Mouse (Mus musculus): ENCODE data around the gene Trpv4. TPM values are rescaled to one million over a fixed set of nuclear protein-coding genes. Genes with fewer than 3 reads are reported as not detected.

The Trpv4 gene
- total RNA-seq (2017), result 0.19 and 1.1 TPM in 2 replicates

DNA sequence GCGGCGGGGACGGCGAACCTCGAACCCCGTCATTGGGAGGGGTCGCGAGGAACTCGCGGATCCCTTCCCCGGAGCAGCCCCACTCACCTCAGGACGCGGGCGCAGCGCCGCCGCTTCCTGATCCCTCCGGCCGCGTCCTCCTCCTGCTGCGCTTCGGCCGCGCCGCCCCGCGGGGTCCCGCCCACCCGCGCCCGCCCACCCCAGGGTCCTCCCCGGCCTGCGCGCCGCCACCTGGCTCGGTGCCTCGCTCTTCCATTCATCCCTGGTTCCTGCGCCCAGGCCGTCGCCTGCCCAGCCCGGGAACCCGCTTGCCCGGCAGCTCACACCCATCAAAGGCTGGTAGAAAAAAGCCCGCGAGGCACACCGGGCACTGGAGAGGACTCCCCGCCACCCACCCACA lies at the start of gene Trpv4:
Trpv4 (minus strand) TSS at position 167 of the 400 bp plus-strand sequence.
- ATAC-seq (replicated peaks; ENCODE audit: low read depth, poor library complexity, severe bottlenecking), result no peak

- peak; percentile 81 for ATAC-seq (replicated peaks; ENCODE audit: low read depth, poor library complexity, severe bottlenecking)
These were observed 49.2 kb upstream of the Trpv4 start, which contains the start of gene Tchp for GRCm38 (mm10) chr5:114707265-114708068. Gene Tchp (plus strand): TSS chr5:114707760.

DNA sequence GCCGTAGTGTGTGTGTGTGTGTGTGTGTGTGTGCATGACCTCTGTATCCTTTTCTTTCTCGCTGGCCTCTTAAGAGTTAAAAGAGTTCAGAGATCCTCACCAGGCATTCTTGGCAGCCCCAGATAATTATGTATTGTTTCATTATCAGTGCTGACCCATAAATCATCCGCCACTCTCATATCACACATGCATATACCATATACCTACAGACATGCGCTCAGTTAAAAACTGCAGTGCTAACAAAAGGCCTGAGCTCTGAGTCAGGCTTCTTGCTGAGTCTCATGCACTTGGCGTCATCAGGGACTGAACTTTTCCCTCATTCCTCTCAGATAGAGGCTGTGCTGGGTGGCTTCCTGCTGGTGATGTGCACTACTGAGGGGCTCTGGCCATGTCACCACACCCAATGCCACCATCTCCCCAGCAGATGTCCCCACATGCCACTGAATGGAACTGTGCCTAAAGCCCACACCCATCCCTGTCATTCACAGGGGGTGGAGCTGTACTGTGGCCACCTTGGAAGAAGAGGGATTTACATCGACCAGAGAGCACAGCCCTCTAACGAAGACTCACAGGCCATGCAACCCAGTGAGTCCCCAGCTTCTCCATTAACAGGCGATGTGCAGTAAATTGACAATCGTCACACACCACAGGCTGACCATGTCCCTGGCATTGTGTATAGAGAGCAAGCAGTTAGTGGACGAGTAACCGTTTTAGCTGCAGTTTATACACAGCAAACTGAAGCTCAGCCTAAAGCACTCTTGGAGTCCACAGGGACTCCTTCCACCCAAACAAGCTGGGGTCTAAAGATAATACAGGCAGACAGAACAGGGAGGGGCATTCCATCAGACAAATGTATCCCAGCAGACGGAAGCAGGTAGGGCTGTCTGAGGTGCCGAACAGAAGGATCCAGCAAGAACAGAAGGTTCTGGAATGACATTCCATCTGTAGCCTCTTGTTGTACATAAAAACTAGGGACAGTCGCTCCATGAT lies 44.5 kb upstream of the Trpv4 start:
- peak; percentile 89 for ATAC-seq (replicated peaks; ENCODE audit: low read depth, poor library complexity, severe bottlenecking)

GRCm38 (mm10) chr5:114699015-114699414 lies 40.8 kb upstream of the Trpv4 start:
- peak; percentile 38; the same call in 1 of the 2 replicates for ATAC-seq (replicated peaks; ENCODE audit: low read depth, poor library complexity, severe bottlenecking)

GRCm38 (mm10) chr5:114698044-114698746 lies 40.0 kb upstream of the Trpv4 start:
- no peak for ATAC-seq (replicated peaks; ENCODE audit: low read depth, poor library complexity, severe bottlenecking)

DNA sequence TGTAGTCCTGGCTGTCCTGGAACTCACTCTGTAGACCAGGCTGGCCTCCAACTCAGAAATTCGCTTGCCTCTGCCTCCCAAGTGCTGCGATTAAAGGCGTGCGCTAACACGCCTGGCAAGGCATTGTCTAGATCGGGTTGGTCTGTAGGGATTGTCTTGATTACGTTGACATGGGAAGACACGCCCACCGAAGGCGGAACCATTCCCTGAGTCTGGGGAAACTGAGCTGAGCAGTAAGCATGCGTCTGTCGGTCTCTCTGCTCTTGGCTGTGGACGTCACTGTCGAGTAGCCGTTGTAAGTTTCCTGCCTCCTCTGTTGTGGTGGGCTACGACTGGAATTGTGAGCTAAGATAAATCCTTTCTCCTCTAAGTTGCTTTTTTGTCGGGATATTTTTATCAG lies 38.7 kb upstream of the Trpv4 start:
- ATAC-seq (replicated peaks; ENCODE audit: low read depth, poor library complexity, severe bottlenecking), result no peak

DNA sequence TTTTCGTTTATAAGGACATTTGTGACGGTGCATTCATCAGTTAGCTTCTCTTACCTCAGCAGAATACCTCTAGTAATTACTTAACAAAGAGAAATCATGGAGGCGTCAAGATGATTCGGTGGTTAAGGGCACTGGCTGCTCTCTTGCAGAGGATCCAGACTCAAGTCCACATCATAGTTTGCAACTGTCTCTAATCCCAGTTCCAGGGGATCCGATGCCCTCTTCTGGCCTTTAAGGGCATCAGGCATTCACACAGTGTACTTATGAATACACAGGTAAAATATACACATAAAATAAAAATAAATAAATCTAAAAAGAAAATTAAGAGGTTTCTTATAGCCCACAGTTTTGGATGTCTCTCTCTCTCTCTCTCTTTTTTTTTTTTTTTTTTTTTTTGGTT lies 37.6 kb upstream of the Trpv4 start:
- no peak for ATAC-seq (replicated peaks; ENCODE audit: low read depth, poor library complexity, severe bottlenecking)

- peak; percentile 83 for ATAC-seq (replicated peaks; ENCODE audit: low read depth, poor library complexity, severe bottlenecking)
These were observed 32.7 kb upstream of the Trpv4 start, which contains the start of gene Gltp for GRCm38 (mm10) chr5:114690633-114691567. Gene Gltp (minus strand): TSS chr5:114690984.

- ATAC-seq (replicated peaks; ENCODE audit: low read depth, poor library complexity, severe bottlenecking), result peak; percentile 31
These were observed 31.6 kb upstream of the Trpv4 start for GRCm38 (mm10) chr5:114689700-114690366.

DNA sequence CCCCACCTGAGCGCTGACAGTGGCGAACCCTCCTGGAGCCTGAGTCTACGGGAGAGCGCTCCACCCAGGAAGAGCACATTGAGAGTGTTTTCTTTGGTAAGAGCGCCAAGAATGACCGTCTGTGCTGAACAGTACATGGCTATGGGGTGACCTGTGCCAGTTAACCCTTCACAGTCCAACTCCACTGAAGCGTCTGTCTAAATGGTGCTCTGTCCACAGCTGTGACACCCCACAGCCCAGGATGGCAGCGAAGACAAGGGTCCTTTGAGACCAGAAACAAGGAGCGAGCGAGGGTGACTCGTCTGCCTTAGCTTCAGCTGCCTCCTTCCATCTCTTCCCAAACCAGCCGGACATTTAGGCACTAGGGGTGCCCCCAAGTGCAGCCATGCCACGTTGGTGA lies 30.5 kb upstream of the Trpv4 start:
- ATAC-seq (replicated peaks; ENCODE audit: low read depth, poor library complexity, severe bottlenecking), result no peak

GRCm38 (mm10) chr5:114687901-114688300 lies 29.7 kb upstream of the Trpv4 start:
- ATAC-seq (replicated peaks; ENCODE audit: low read depth, poor library complexity, severe bottlenecking), result no peak

DNA sequence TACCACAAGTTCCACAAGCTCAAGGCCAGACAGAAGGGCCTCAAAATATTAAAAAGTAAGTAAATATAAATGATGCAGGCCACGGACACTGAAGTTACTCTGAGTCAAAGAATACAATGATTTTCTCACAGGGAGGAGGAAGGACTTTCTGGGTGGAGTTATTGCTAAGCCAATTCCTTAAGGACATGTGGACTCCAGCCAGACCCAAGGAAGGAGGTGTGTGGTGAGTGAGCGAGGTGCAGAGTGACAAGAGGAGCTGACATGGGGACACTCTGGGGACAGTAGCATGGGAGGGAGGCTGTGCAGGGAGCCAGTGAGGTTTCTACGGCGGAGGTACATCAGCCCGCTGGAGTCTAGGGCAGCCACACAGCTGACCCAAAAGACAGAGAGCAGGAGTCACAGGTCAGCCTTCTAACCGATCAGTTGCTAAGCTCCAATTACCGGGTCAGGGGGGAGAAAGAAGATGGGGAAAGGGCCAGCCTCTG lies 28.5 kb upstream of the Trpv4 start:
- ATAC-seq (replicated peaks; ENCODE audit: low read depth, poor library complexity, severe bottlenecking), result no peak

- ATAC-seq (replicated peaks; ENCODE audit: low read depth, poor library complexity, severe bottlenecking), result no peak
These were observed 27.8 kb upstream of the Trpv4 start for GRCm38 (mm10) chr5:114685986-114686385.

- peak; percentile 56 for ATAC-seq (replicated peaks; ENCODE audit: low read depth, poor library complexity, severe bottlenecking)
These were observed 23.5 kb upstream of the Trpv4 start for GRCm38 (mm10) chr5:114681717-114682116.

DNA sequence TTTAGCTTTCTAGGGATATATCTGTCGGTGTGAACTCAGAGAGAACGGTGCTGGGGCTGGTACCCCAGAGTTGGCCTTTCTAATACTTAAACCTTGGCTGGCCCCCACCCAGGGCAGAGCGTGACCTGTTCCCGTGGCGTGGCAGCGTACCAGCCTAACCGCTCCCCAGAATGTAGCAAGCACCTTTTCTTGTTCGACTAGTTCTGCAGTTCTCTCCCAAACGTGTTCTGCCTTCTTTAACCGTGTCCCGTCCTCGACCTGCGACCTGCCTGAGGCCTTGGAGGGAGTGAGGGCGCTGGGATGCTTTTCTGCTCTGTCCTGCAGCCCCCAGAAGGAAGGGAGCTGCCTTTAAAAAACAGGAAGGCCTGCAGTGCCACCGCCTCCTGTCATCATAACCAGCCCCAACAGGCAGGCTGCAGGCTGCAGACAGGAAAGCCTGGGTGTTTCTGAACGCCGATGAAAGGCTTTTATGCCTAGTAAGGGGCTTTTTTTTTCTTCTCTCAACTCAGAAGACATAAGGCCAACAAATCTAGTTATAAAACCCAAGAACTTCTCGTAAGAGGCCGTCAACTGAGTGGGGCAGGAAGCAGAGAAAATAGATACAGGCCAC lies 22.6 kb upstream of the Trpv4 start:
- ATAC-seq (replicated peaks; ENCODE audit: low read depth, poor library complexity, severe bottlenecking), result peak; percentile 69

DNA sequence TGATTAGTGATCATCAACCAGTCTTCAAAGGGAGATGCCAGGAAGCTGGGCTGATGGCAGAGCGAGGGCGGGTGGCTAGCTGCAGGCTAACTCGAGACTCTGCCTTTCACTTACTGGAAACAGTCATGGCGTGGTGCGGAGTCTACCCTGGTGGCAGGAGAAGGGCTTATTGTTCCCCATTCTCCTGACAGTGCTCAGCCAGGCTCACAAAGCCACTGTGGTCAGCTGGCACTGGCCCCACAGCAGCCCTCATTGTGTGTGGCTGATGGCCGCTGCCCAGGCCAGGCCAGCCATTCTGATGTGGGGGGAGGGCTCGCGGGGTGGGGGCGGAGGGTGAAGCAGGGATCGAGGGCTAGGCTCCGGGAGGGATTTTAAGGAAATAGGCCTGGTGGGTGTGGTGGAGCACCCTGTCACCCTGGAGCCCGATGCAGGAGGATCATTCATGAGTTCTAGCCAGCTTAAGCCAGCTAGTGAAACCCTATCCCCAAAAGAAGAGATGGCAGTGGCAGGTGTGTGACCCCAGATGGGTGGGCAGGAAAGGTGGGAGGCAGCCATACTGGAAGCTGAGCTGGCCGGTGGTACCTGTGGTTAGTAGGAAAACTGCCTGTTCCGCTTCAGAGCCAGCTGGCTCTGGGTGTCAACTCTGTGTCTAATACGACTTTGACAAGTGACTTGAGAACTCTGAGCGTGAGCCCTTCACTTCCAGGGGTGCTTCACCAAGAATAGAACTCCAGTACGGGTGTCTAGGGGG lies 21.8 kb upstream of the Trpv4 start:
- ATAC-seq (replicated peaks; ENCODE audit: low read depth, poor library complexity, severe bottlenecking), result peak; percentile 23

DNA sequence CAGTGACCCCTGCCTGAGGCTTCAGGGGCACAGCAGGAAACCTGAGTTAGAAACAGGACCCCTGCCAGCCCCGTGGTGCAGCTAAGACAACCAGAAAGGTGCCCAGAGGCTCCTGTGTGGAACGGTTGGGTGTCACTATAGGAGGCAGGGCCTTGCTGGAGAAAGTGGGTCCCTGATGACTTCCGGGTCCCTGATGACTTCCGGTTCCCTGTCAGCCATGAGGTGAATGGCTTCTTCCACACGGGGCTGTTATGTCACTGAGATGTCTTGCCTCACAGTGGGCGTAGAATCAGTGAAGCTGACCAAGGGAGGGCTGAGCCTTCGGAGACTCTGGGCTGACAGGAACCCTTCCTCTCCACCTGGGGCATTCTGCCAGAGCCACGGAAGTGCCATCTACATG lies 16.4 kb upstream of the Trpv4 start:
- no peak for ATAC-seq (replicated peaks; ENCODE audit: low read depth, poor library complexity, severe bottlenecking)

All from common myeloid progenitor, adult 5-6 weeks (primary cell).